Mouse (Mus musculus): Measurements from ENCODE around the gene Cep68. TPM values are rescaled to one million over a fixed set of nuclear protein-coding genes. Genes with fewer than 3 reads are reported as not detected.

Cep68 gene
- polyA plus RNA-seq, 1 experiment from 2014 or later = 27.2 TPM

GRCm38 (mm10) chr11:20200713-20201575 is 48.3 kb downstream of the Cep68 start, which contains the start of gene Rab1a:
Gene Rab1a (plus strand): TSS chr11:20201432.
- Histone ChIP-seq H3K4me2 (peak within 1 kb of the TSS; percentile 66), H3K27me3 (no peaks in the 10 kb centered on the region), H3K9me3 (no peaks in the 10 kb centered on the region), H3K4me1 (peaks cover 17% of the 10 kb centered on the region), H3K4me3 (peak within 1 kb of the TSS; percentile 99), H3K36me3 (0 out of 2 replicates have a peak, but pooled peaks cover 2% of the 10 kb centered on the region), H3K27ac (peak within 1 kb of the TSS; percentile 97), H3K9ac (peak within 1 kb of the TSS; percentile 95)
- ATAC-seq (ENCODE audit: insufficient number of reproducible peaks, low FRiP score, low TSS enrichment, low read depth) = peak; percentile 98
- under 1% methylated on average over 50 of the region's 54 CpGs for WGBS

GRCm38 (mm10) chr11:20193100-20193736 is 56.0 kb downstream of the Cep68 start:
- Histone ChIP-seq H3K4me3 (no peak overlapping the region), H3K27me3 (no peaks in the 10 kb centered on the region), H3K4me2 (no peak overlapping the region), H3K27ac (no peak overlapping the region), H3K9me3 (no peaks in the 10 kb centered on the region), H3K36me3 (no peaks in the 10 kb centered on the region), H3K9ac (no peak overlapping the region), H3K4me1 (no peaks in the 10 kb centered on the region)
- ATAC-seq (ENCODE audit: insufficient number of reproducible peaks, low FRiP score, low TSS enrichment, low read depth) = no peak
- WGBS = 87% methylated on average over 4 of the region's 4 CpGs

DNA sequence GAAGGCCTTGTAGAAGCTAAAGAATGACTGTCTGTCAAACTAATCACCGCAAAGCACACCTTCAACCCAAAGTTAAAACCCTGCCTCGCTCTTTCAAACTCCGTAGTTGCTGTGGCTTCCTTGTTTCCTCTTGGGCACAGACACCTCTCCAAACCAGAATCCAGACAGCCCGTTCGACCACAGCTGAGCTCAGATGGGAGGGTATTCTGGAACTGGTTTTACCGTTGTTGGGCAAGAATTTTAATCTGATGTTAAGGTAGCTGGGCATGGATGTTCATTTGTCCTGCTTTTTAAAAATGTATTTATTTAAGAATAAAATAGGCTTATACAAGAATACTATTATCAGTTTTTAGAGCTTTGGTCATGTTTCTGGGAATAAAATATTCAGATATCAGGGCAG is 62.0 kb downstream of the Cep68 start:
- Histone ChIP-seq H3K9me3 (no peaks in the 10 kb centered on the region), H3K4me3 (no peak overlapping the region), H3K36me3 (no peaks in the 10 kb centered on the region), H3K4me1 (no peaks in the 10 kb centered on the region), H3K27me3 (no peaks in the 10 kb centered on the region), H3K27ac (no peak overlapping the region), H3K4me2 (no peak overlapping the region), H3K9ac (no peak overlapping the region)
- ATAC-seq (ENCODE audit: insufficient number of reproducible peaks, low FRiP score, low TSS enrichment, low read depth) = no peak
- 49% methylated on average over 6 of the region's 6 CpGs for WGBS

Other genes with a start within 250 kb of the Cep68 start
- gene Actr2, start 136.5 kb downstream of the Cep68 start, polyA plus RNA-seq (2015; fragmentation: Nextera tagmentation; extraction: Ambion mirVana) = 109 and 134 TPM in 2 replicates
- 289 and 309 TPM in 2 replicates for gene Rab1a, start 48.0 kb downstream of the Cep68 start, polyA plus RNA-seq (2015; fragmentation: Nextera tagmentation; extraction: Ambion mirVana)
- 19.1 and 20.6 TPM in 2 replicates for gene Slc1a4, start 83.3 kb upstream of the Cep68 start, polyA plus RNA-seq (2015; fragmentation: Nextera tagmentation; extraction: Ambion mirVana)